ENCODE assay signal across 31 mouse cellular contexts in genomic region chr6:142780574-142781033, GRCm38 (mm10). TPM values are rescaled to one million over a fixed set of nuclear protein-coding genes. Genes with fewer than 3 reads are reported as not detected.
DNase-seq lines count a peak whose midpoint lies in the region; ATAC-seq lines count a peak whose summit lies in the region.
"Had no signal": no experiment of that assay in that cellular context is flagged by ENCODE, and none has a peak within 500 bp of the region (broad histone marks: within the 10 kb centered on the region; RNA-seq: fewer than 3 reads in every experiment).

No protein-coding gene starts in this region.

- peak; percentile 31 for ATAC-seq in midbrain, embryonic 12.5 days (ENCODE audit: low FRiP score, low read depth)
- peak; percentile 75 for ATAC-seq in forebrain, embryonic 14.5 days
- peak; percentile 48; the same call in 1 of the 2 replicates for ATAC-seq in midbrain, embryonic 14.5 days (ENCODE audit: low FRiP score, low TSS enrichment)
- ATAC-seq: intestine, embryonic 16.5 days had no signal

- H3K9ac ChIP-seq in midbrain, embryonic 12.5 days (replicated peaks), result no peak overlapping the region
- H3K9ac ChIP-seq in forebrain, embryonic 14.5 days (ENCODE audit: low read length), result no peak overlapping the region
- H3K9ac ChIP-seq in midbrain, embryonic 14.5 days (replicated peaks; ENCODE audit: low read length), result no peak overlapping the region
- H3K9ac ChIP-seq: embryonic facial prominence, embryonic 12.5 days; hindbrain, embryonic 15.5 days; liver, embryonic 15.5 days; lung, embryonic 15.5 days had no signal

- no peaks in the 10 kb centered on the region for H3K27me3 ChIP-seq in midbrain, embryonic 12.5 days
- no peaks in the 10 kb centered on the region; the same call in 1 of the 2 replicates for H3K27me3 ChIP-seq in midbrain, embryonic 10.5 days (ENCODE audit: low read depth, poor library complexity, severe bottlenecking)
- H3K27me3 ChIP-seq in forebrain, embryonic 14.5 days (replicated peaks; ENCODE audit: control insufficient read depth, insufficient read depth, low read length), result no peaks in the 10 kb centered on the region
- no peaks in the 10 kb centered on the region for H3K27me3 ChIP-seq in midbrain, embryonic 14.5 days (ENCODE audit: control insufficient read depth, insufficient read depth, low read length)
- H3K27me3 ChIP-seq: embryonic facial prominence, embryonic 12.5 days; hindbrain, embryonic 15.5 days; liver, embryonic 15.5 days; lung, embryonic 15.5 days had no signal

- H3K4me3 ChIP-seq in midbrain, embryonic 12.5 days, result no peak overlapping the region
- no peak overlapping the region for H3K4me3 ChIP-seq in midbrain, embryonic 10.5 days
- no peak overlapping the region for H3K4me3 ChIP-seq in forebrain, embryonic 14.5 days (ENCODE audit: low read depth, low read length)
- no peak overlapping the region for H3K4me3 ChIP-seq in midbrain, embryonic 14.5 days (replicated peaks; ENCODE audit: low read depth, low read length)
- H3K4me3 ChIP-seq: embryonic facial prominence, embryonic 12.5 days; hindbrain, embryonic 15.5 days; layer of hippocampus, adult 2 months; limb, embryonic 10.5 days; liver, embryonic 15.5 days; lung, embryonic 15.5 days; myocyte had no signal

- intact Hi-C loops in gastrocnemius, postnatal 36 days (cut with DNase I), result no loop called here

- no peaks in the 10 kb centered on the region for H3K9me3 ChIP-seq in midbrain, embryonic 12.5 days
- H3K9me3 ChIP-seq in midbrain, embryonic 10.5 days (replicated peaks), result no peaks in the 10 kb centered on the region
- H3K9me3 ChIP-seq in forebrain, embryonic 14.5 days (replicated peaks; ENCODE audit: control insufficient read depth, low read length), result no peaks in the 10 kb centered on the region
- no peaks in the 10 kb centered on the region for H3K9me3 ChIP-seq in midbrain, embryonic 14.5 days (ENCODE audit: control insufficient read depth, low read length)
- H3K9me3 ChIP-seq: embryonic facial prominence, embryonic 12.5 days; hindbrain, embryonic 15.5 days; limb, embryonic 10.5 days; liver, embryonic 15.5 days; lung, embryonic 15.5 days had no signal

- H3K27ac ChIP-seq in midbrain, embryonic 12.5 days (replicated peaks), result 0 out of 2 replicates have a peak overlapping the region, but pooled peaks have one; percentile 63
- no peak overlapping the region for H3K27ac ChIP-seq in midbrain, embryonic 10.5 days (replicated peaks)
- no peak overlapping the region for H3K27ac ChIP-seq in forebrain, embryonic 14.5 days (ENCODE audit: low read depth, low read length)
- no peak overlapping the region for H3K27ac ChIP-seq in midbrain, embryonic 14.5 days (replicated peaks; ENCODE audit: low read depth, low read length)
- H3K27ac ChIP-seq: embryonic facial prominence, embryonic 12.5 days; hindbrain, embryonic 15.5 days; layer of hippocampus, adult 2 months; limb, embryonic 10.5 days; liver, embryonic 15.5 days; lung, embryonic 15.5 days had no signal

- 58% methylated on average over 4 of the region's 4 CpGs for WGBS in midbrain, embryonic 12.5 days
- WGBS in midbrain, embryonic 10.5 days, result 81% methylated on average over 4 of the region's 4 CpGs
- WGBS in forebrain, embryonic 14.5 days, result 9% methylated on average over 4 of the region's 4 CpGs
- 47% methylated on average over 4 of the region's 4 CpGs for WGBS in midbrain, embryonic 14.5 days

- H3K4me1 ChIP-seq in midbrain, embryonic 12.5 days, result peaks cover 14% of the 10 kb centered on the region
- H3K4me1 ChIP-seq in midbrain, embryonic 10.5 days, result peaks cover 13% of the 10 kb centered on the region
- peaks cover 12% of the 10 kb centered on the region; the same call in 1 of the 2 replicates for H3K4me1 ChIP-seq in forebrain, embryonic 14.5 days (ENCODE audit: control insufficient read depth, insufficient read depth, low read length)
- H3K4me1 ChIP-seq in midbrain, embryonic 14.5 days (ENCODE audit: control insufficient read depth, insufficient read depth, low read length), result 0 out of 2 replicates have a peak, but pooled peaks cover 2% of the 10 kb centered on the region
- H3K4me1 ChIP-seq: embryonic facial prominence, embryonic 12.5 days; limb, embryonic 10.5 days; lung, embryonic 15.5 days had no signal

- DNase-seq in midbrain, embryonic 10.5 days (ENCODE audit: low spot score), result no peak
- DNase-seq in forebrain, embryonic 14.5 days (ENCODE audit: low spot score), result peak; percentile 85
- peak; percentile 35 for DNase-seq in midbrain, embryonic 14.5 days
- DNase-seq in lung, postnatal 10 days, result no peak
- DNase-seq in kidney, postnatal 25 days, result no peak
- no peak for DNase-seq in gastrocnemius, postnatal 36 days
- DNase-seq: adrenal gland, adult 8-10 months; cerebellum, adult 18-20 months; cerebellum, postnatal 25 days; kidney, adult 9 months; kidney, postnatal 14 days; liver; lung, postnatal 4 days; right cerebral cortex, postnatal 14 days had no signal

- no peak overlapping the region for H3K4me2 ChIP-seq in midbrain, embryonic 12.5 days (replicated peaks)
- no peak overlapping the region for H3K4me2 ChIP-seq in forebrain, embryonic 14.5 days (ENCODE audit: low read length)
- H3K4me2 ChIP-seq in midbrain, embryonic 14.5 days (ENCODE audit: low read length), result no peak overlapping the region
- H3K4me2 ChIP-seq: embryonic facial prominence, embryonic 12.5 days; heart, embryonic 11.5 days; hindbrain, embryonic 15.5 days; liver, embryonic 15.5 days; lung, embryonic 15.5 days had no signal

- H3K36me3 ChIP-seq in midbrain, embryonic 12.5 days, result 0 out of 2 replicates have a peak, but pooled peaks cover 5% of the 10 kb centered on the region
- H3K36me3 ChIP-seq in midbrain, embryonic 10.5 days, result peaks cover 4% of the 10 kb centered on the region; the same call in 1 of the 2 replicates
- peaks cover 13% of the 10 kb centered on the region for H3K36me3 ChIP-seq in forebrain, embryonic 14.5 days (ENCODE audit: control insufficient read depth, insufficient read depth, low read length)
- H3K36me3 ChIP-seq in midbrain, embryonic 14.5 days (ENCODE audit: control insufficient read depth, insufficient read depth, low read length), result peaks cover 4% of the 10 kb centered on the region; the same call in 1 of the 2 replicates
- H3K36me3 ChIP-seq: hindbrain, embryonic 15.5 days; limb, embryonic 10.5 days; lung, embryonic 15.5 days had no signal

RNA-seq across cellular contexts. Expression of gene Sult6b2, which starts 23.7 kb away (rescaled TPM):
- polyA plus RNA-seq in midbrain, embryonic 12.5 days (2016; fragmentation: Nextera tagmentation; extraction: Ambion mirVana), result not detected in 2 replicates
- polyA plus RNA-seq in midbrain, embryonic 10.5 days (2016; fragmentation: Nextera tagmentation; extraction: Ambion mirVana), result not detected in 2 replicates
- 0.18 TPM in 1 of 2 replicates, not detected in the other for polyA plus RNA-seq in forebrain, embryonic 14.5 days (2014; fragmentation: Nextera tagmentation; extraction: Ambion mirVana)
- 0.32 TPM in 1 of 2 replicates, not detected in the other for polyA plus RNA-seq in midbrain, embryonic 14.5 days (2014; fragmentation: Nextera tagmentation; extraction: Ambion mirVana)
- not detected for total RNA-seq in gastrocnemius, postnatal 36 days (2021)
- total RNA-seq: adrenal gland, adult 8-10 months; gastrocnemius, adult 8-10 months; granulocyte monocyte progenitor cell, adult 5-6 weeks; megakaryocyte-erythroid progenitor cell, adult 5-6 weeks; MEL had no signal
- polyA plus RNA-seq: activated CD4-positive, CD25-positive, alpha-beta regulatory T cell, adult 4 months; C2C12; embryonic facial prominence, embryonic 12.5 days; heart, postnatal 0 days; hindbrain, embryonic 15.5 days; limb, embryonic 10.5 days; lung, embryonic 15.5 days; myocyte had no signal

RNA-seq across cellular contexts. Expression of gene Cmas, which starts 24.1 kb away (rescaled TPM):
- polyA plus RNA-seq in midbrain, embryonic 12.5 days (2016; fragmentation: Nextera tagmentation; extraction: Ambion mirVana), result 138 and 143 TPM in 2 replicates
- polyA plus RNA-seq in midbrain, embryonic 10.5 days (2016; fragmentation: Nextera tagmentation; extraction: Ambion mirVana), result 81.0 and 86.6 TPM in 2 replicates
- polyA plus RNA-seq in forebrain, embryonic 14.5 days (2014; fragmentation: Nextera tagmentation; extraction: Ambion mirVana), result 159 and 173 TPM in 2 replicates
- polyA plus RNA-seq in midbrain, embryonic 14.5 days (2014; fragmentation: Nextera tagmentation; extraction: Ambion mirVana), result 228 and 230 TPM in 2 replicates
- 10 to 100 TPM; 26.9 to 27.2 TPM for total RNA-seq in gastrocnemius, postnatal 36 days (2021)

Comparison
In these comparisons a context has a peak if more than half of its experiments do, and no peak if none do; other contexts are left out.
1. DNase-seq: peak in forebrain, embryonic 14.5 days (single experiment) and midbrain, embryonic 14.5 days (single experiment); none in midbrain, embryonic 10.5 days (single experiment), lung, postnatal 10 days (single experiment), kidney, postnatal 25 days (0 of 2) and gastrocnemius, postnatal 36 days (0 of 2).
2. Peak in every context shown above with its lines, with median percentiles within 50 percentile points of each other: ATAC-seq.